Mouse (Mus musculus): ENCODE results near the gene Obsl1.

- no peak for TF ChIP-seq CTCF (IDR thresholded peaks at IDR 0.05; ENCODE audit: low read depth)
- no peak for TF ChIP-seq EP300 (IDR thresholded peaks at IDR 0.05; ENCODE audit: low read depth)
Observed at GRCm38 (mm10) chr1:75445141-75445701, 61.0 kb downstream of the Obsl1 start.

All from liver, embryonic 14.5 days (tissue).